Mouse (Mus musculus): Measurements from ENCODE around the gene 4931409K22Rik. TPM values are rescaled to one million over a fixed set of nuclear protein-coding genes. Genes with fewer than 3 reads are reported as not detected.

The 4931409K22Rik gene
- polyA plus RNA-seq, 1 experiment = not detected

DNA sequence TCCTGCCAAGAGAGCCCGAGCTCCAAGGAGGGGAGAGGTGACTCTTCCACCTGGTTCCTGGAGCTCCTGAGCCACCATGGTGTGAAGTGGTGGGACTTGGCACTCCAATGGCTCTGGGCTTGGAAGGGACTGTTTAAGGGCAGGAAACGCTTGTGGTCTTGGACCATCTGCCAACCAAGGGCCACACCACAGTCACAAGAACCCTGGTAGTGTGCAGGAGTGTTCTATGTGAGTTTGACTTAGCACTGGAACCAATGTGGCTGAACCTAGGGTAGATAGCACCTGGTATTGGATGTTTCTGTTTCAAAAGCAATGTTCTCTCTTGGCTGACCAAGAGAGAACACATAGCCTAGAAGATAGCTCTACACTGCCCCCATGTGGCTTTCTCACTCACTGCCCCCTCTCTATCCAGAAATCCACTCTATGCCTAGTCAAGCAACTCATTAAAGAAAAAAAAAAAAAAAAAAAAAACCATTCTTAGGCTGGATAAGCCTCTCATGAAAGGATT lies 40.7 kb upstream of the 4931409K22Rik start:
- no peak overlapping the region for H3ac ChIP-seq (ENCODE audit: control insufficient read depth, insufficient read length)
- H3K4me2 ChIP-seq (ENCODE audit: low read depth) = peak overlapping the region; percentile 53
- no peak for TF ChIP-seq E2F4 (IDR thresholded peaks at IDR 0.05; ENCODE audit: insufficient read depth)
- TF ChIP-seq MYOG (IDR thresholded peaks at IDR 0.05; ENCODE audit: control insufficient read depth in 1 of 3, insufficient read depth in 1 of 3, insufficient read length in 2 of 3, low read depth in 2 of 3) = no peak
- peak; percentile 58 for TF ChIP-seq POLR2AphosphoS2 (IDR thresholded peaks at IDR 0.05; ENCODE audit: insufficient read length, low read depth)
- no peak for TF ChIP-seq REST (IDR thresholded peaks at IDR 0.05; ENCODE audit: insufficient read depth, insufficient read length)
- peaks cover 10% of the 10 kb centered on the region for H3K79me2 ChIP-seq (ENCODE audit: control insufficient read depth, insufficient read depth)
- H3K36me3 ChIP-seq (ENCODE audit: control insufficient read depth, insufficient read depth) = peaks cover 4% of the 10 kb centered on the region
- no peaks in the 10 kb centered on the region for H3K27me3 ChIP-seq (ENCODE audit: control insufficient read depth, insufficient read depth, insufficient read length)
- no peak overlapping the region for H3K4me3 ChIP-seq

DNA sequence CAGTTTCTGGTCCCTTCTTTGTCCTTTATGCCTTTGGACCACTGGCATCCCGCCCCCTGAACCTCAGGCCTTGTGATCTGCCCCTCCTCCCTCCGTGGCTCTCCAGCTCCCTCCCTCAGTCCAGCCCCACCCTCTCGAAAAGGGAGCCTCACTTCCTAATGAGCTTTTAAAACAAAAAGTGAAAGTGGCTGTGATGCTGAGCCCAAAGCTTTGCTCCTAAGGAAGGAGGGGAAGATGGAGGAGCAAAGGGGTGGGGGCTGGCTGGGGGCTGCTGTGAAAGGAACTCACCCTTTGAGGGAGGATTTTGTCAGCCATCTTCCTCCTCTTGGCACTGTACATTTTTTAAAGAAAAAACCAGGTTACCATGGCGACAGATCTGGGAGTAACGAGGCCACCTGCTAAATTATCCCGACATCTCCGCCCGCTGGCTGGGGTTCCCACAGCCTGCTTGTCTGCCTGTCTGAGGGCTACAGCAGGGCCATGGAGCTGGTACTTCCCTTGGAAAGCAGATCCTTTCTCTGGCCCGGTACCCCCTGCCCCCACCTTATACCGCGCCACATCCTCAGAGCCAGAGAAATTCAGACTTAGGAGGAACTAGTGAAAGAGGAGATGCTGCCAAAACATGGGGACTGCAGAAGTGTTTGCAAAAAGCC lies 40.0 kb upstream of the 4931409K22Rik start:
- Histone ChIP-seq H3ac (ENCODE audit: control insufficient read depth, insufficient read length) (no peak overlapping the region), H3K4me2 (ENCODE audit: low read depth) (peak overlapping the region; percentile 53), H3K27me3 (ENCODE audit: control insufficient read depth, insufficient read depth, insufficient read length) (no peaks in the 10 kb centered on the region), H3K36me3 (ENCODE audit: control insufficient read depth, insufficient read depth) (peaks cover 4% of the 10 kb centered on the region), H3K79me2 (ENCODE audit: control insufficient read depth, insufficient read depth) (peaks cover 10% of the 10 kb centered on the region), H3K4me3 (no peak overlapping the region)
- TF ChIP-seq SRF (IDR thresholded peaks at IDR 0.05; ENCODE audit: control insufficient read depth, insufficient read length, low read depth) (no peak), TCF3 (IDR thresholded peaks at IDR 0.05; ENCODE audit: insufficient read length, low read depth) (no peak), CEBPB (IDR thresholded peaks at IDR 0.05; ENCODE audit: insufficient read depth, poor library complexity, severe bottlenecking) (no peak), MYOD1 (IDR thresholded peaks at IDR 0.05; ENCODE audit: control insufficient read depth in 1 of 3, insufficient read length in 2 of 3, low read depth in 2 of 3) (no peak), USF1 (IDR thresholded peaks at IDR 0.05; ENCODE audit: low read depth) (no peak), E2F4 (IDR thresholded peaks at IDR 0.05; ENCODE audit: insufficient read depth) (no peak), TCF12 (IDR thresholded peaks at IDR 0.05; ENCODE audit: insufficient read depth, poor library complexity, severe bottlenecking) (no peak), MYOG (IDR thresholded peaks at IDR 0.05; ENCODE audit: control insufficient read depth in 1 of 3, insufficient read depth in 1 of 3, insufficient read length in 2 of 3, low read depth in 2 of 3) (no peak), POLR2A (IDR thresholded peaks at IDR 0.05; ENCODE audit: insufficient read length, low read depth) (no peak), POLR2AphosphoS2 (IDR thresholded peaks at IDR 0.05; ENCODE audit: insufficient read length, low read depth) (no peak), MAX (IDR thresholded peaks at IDR 0.05; ENCODE audit: low read depth) (no peak), REST (IDR thresholded peaks at IDR 0.05; ENCODE audit: insufficient read depth, insufficient read length) (no peak)

DNA sequence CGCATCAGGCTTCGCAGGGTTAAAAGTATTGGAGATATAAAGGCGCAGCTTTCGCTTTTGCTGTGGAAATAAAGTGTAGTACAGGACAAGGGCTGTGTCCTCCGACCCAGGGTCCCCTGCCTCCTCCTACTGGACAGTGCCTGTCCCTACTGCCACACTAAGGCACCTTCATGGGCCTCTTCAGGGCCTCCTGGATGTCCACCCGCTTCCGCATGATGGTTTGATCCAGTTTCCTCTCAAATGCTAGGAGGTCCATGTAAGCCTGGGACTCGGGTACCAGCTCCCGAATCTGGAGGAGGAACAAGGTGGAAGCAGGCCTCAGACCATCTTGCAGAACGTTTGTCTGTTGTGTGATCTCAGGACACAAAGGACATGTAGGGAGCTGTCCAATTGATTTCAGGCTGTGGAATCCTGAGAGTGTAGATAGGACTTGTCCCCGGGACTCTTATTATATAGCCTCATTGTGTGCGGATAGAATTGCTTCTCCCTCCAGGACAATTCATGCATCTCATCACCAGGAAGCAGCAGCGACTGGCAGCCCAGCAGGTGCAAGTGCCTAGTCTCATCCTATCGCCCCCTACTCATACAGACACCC lies 39.3 kb upstream of the 4931409K22Rik start:
- Histone ChIP-seq H3K79me2 (ENCODE audit: control insufficient read depth, insufficient read depth) (peaks cover 10% of the 10 kb centered on the region), H3K36me3 (ENCODE audit: control insufficient read depth, insufficient read depth) (peaks cover 4% of the 10 kb centered on the region), H3K4me2 (ENCODE audit: low read depth) (no peak overlapping the region), H3K4me3 (no peak overlapping the region), H3K27me3 (ENCODE audit: control insufficient read depth, insufficient read depth, insufficient read length) (no peaks in the 10 kb centered on the region), H3ac (ENCODE audit: control insufficient read depth, insufficient read length) (no peak overlapping the region)
- no peak for TF ChIP-seq MAX (IDR thresholded peaks at IDR 0.05; ENCODE audit: low read depth)

DNA sequence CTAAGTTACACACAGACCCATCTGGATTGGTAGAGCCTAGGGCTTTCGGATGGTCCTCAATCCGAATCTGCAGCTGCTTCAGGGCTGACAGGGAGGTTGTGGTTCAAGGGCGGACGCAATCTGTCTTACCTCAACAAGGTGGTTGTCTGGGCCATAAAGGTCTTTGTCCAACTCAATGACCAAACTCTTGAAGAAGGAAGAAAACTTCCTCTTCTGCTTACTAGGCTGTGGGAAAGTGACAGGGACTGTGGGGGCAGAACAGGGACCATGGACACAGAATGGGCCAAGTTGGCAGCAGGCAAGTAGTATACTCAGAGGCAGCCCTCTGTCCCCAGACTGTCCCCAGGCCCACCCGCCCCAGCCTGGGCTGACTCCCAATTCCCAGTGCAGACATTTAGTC lies 38.7 kb upstream of the 4931409K22Rik start:
- H3K4me2 ChIP-seq (ENCODE audit: low read depth) = no peak overlapping the region
- H3K27me3 ChIP-seq (ENCODE audit: control insufficient read depth, insufficient read depth, insufficient read length) = no peaks in the 10 kb centered on the region
- H3K79me2 ChIP-seq (ENCODE audit: control insufficient read depth, insufficient read depth) = peaks cover 10% of the 10 kb centered on the region
- no peak overlapping the region for H3K4me3 ChIP-seq
- H3ac ChIP-seq (ENCODE audit: control insufficient read depth, insufficient read length) = no peak overlapping the region
- TF ChIP-seq TCF3 (IDR thresholded peaks at IDR 0.05; ENCODE audit: insufficient read length, low read depth) = no peak
- no peak for TF ChIP-seq MAX (IDR thresholded peaks at IDR 0.05; ENCODE audit: low read depth)
- TF ChIP-seq USF1 (IDR thresholded peaks at IDR 0.05; ENCODE audit: low read depth) = no peak
- no peak for TF ChIP-seq REST (IDR thresholded peaks at IDR 0.05; ENCODE audit: insufficient read depth, insufficient read length)
- no peak for TF ChIP-seq POLR2AphosphoS2 (IDR thresholded peaks at IDR 0.05; ENCODE audit: insufficient read length, low read depth)
- no peak for TF ChIP-seq TCF12 (IDR thresholded peaks at IDR 0.05; ENCODE audit: insufficient read depth, poor library complexity, severe bottlenecking)
- no peak for TF ChIP-seq MYOD1 (IDR thresholded peaks at IDR 0.05; ENCODE audit: control insufficient read depth in 1 of 3, insufficient read length in 2 of 3, low read depth in 2 of 3)
- peaks cover 4% of the 10 kb centered on the region for H3K36me3 ChIP-seq (ENCODE audit: control insufficient read depth, insufficient read depth)

DNA sequence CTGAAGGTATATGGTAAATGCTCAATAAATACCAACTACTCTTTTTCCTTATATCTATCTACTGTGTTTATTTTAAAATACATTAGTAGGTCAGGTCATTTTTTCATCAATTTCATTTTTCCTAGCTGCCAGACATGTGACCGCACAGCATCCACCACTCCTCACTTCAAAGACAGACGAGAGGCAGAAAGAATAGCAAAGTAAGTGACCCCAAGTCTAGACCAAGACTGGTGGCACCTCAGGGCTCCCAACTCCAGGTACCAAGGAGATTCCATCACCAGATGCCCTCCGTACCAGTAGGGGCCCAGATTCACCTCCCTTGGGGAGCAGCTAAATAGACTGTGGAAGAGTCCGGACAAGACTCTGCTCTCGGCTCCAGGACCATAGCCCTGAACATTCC lies 37.7 kb upstream of the 4931409K22Rik start:
- no peaks in the 10 kb centered on the region for H3K27me3 ChIP-seq (ENCODE audit: control insufficient read depth, insufficient read depth, insufficient read length)
- peaks cover 6% of the 10 kb centered on the region for H3K79me2 ChIP-seq (ENCODE audit: control insufficient read depth, insufficient read depth)
- H3ac ChIP-seq (ENCODE audit: control insufficient read depth, insufficient read length) = no peak overlapping the region
- no peak overlapping the region for H3K4me3 ChIP-seq
- TF ChIP-seq MYOG (IDR thresholded peaks at IDR 0.05; ENCODE audit: control insufficient read depth in 1 of 3, insufficient read depth in 1 of 3, insufficient read length in 2 of 3, low read depth in 2 of 3) (no peak), USF1 (IDR thresholded peaks at IDR 0.05; ENCODE audit: low read depth) (no peak), TCF12 (IDR thresholded peaks at IDR 0.05; ENCODE audit: insufficient read depth, poor library complexity, severe bottlenecking) (no peak), TCF3 (IDR thresholded peaks at IDR 0.05; ENCODE audit: insufficient read length, low read depth) (no peak), SRF (IDR thresholded peaks at IDR 0.05; ENCODE audit: control insufficient read depth, insufficient read length, low read depth) (no peak), POLR2A (IDR thresholded peaks at IDR 0.05; ENCODE audit: insufficient read length, low read depth) (no peak), POLR2AphosphoS2 (IDR thresholded peaks at IDR 0.05; ENCODE audit: insufficient read length, low read depth) (no peak), MAX (IDR thresholded peaks at IDR 0.05; ENCODE audit: low read depth) (no peak), CEBPB (IDR thresholded peaks at IDR 0.05; ENCODE audit: insufficient read depth, poor library complexity, severe bottlenecking) (no peak), MYOD1 (IDR thresholded peaks at IDR 0.05; ENCODE audit: control insufficient read depth in 1 of 3, insufficient read length in 2 of 3, low read depth in 2 of 3) (no peak), REST (IDR thresholded peaks at IDR 0.05; ENCODE audit: insufficient read depth, insufficient read length) (no peak), E2F4 (IDR thresholded peaks at IDR 0.05; ENCODE audit: insufficient read depth) (no peak)
- peaks cover 4% of the 10 kb centered on the region for H3K36me3 ChIP-seq (ENCODE audit: control insufficient read depth, insufficient read depth)
- H3K4me2 ChIP-seq (ENCODE audit: low read depth) = no peak overlapping the region
